Mouse (Mus musculus): ENCODE measurements around the gene Nfs1.

DNA sequence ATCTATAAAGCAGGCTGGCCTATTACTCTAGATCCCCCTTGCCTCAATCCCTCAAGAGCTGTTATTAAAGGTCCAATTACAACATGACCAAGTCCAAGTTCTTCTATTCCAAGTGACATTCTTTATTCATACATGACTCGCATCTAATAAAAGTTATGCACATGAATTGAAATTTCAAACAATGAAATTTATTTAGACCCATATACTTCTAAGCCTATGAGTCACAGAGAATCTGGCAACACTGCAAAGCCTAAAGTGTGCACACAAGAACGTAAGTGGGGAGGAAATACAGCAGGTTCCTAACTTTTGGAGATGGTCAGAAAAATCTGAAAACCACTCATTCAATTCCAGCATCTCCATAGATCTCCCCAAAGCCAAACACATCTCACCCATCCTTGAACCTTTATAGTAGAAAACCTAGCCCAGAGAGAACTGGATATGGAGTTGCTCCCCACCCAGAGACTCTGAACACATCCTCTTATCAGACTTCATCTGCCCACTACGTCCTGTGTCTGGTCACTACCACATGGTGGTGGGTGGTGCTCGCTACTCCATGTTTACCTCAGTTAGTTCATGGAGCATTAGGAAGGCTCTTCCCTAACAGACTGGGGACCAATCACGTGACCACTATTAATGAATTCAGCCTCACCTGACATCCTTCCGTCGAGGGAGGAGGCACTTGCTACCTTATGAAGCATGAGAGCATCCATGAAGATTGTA lies 56.4 kb downstream of the Nfs1 start:
- TF ChIP-seq CTCF (IDR thresholded peaks at IDR 0.05; ENCODE audit: extremely low read depth, insufficient read depth, low read length) (no peak), POLR2A (IDR thresholded peaks at IDR 0.05; ENCODE audit: extremely low read depth, insufficient read depth, low read length) (no peak)

All from cortical plate, adult 2 months (tissue).